Mouse (Mus musculus) activated CD4-positive, CD25-positive, alpha-beta regulatory T cell, adult 4 months (primary cell): Measurements from ENCODE around the gene Glra2. TPM values are rescaled to one million over a fixed set of nuclear protein-coding genes. Genes with fewer than 3 reads are reported as not detected.
"Not testable (repeated sequence)": the region's sequence is repeated elsewhere in the genome, so short reads cannot be mapped to it uniquely, and the experiment has no call there.

ENCODE experiments used
- ATAC-seq: one replicate; pipeline ENCODE4 v1.8.0; 2017
- polyA plus RNA-seq, 2 experiments: library from polyadenylated mRNA; unstranded; fragments of 100-300 nt; shearing (Covaris generic); gene quantifications; one replicate each; pipeline ENCODE4 v1.2.1; 2017

Gene Glra2
- polyA plus RNA-seq: not detected

DNA sequence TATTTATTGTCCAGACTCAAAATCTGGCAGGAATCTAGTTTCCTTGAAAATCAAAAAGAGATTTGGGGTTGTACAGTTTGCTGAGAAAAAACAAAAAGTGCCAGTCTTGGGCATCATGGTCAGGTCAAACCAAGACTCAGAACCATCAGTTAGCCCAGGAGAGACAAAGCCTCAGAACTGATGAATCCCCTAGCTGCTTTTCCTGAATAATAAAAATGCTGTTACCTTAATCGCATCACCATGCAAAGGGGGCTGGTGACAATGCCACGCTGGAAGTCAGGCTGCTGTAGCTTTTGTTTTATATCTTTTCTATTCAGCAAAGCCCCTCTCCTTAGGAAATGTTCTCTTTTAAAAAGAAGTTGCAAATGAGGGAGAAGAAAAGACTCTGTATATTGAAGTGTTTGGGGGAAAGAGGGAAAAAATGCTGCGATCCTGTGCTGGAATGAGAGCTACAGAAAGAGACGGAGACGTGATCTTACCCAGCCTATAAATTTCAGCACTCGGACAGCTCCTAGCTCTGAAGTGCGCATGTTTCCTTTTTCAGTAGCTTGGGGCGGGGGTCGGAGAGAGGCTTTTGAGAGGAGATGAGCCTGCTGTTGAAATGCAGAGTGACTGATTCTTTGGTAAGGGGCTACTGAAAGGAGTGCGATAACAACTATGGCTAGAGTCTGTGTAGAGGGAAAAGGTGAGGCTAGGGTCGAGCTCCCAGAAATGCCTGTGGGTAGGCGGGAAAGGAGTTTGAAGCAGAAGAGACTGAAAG, at the start of gene Glra2:
Gene Glra2 (minus strand): TSS at position 455 of the 760 bp plus-strand sequence.
- no peak for ATAC-seq

GRCm38 (mm10) chrX:165362798-165363197, 35.6 kb upstream of the Glra2 start:
- no peak for ATAC-seq

GRCm38 (mm10) chrX:165344611-165345010, 17.4 kb upstream of the Glra2 start:
- ATAC-seq: no peak

- ATAC-seq: no peak
These were observed 623 bp upstream of the Glra2 start for GRCm38 (mm10) chrX:165327699-165328333.

- ATAC-seq: no peak
These were observed 133.6 kb downstream of the Glra2 start for GRCm38 (mm10) chrX:165193550-165193949.

DNA sequence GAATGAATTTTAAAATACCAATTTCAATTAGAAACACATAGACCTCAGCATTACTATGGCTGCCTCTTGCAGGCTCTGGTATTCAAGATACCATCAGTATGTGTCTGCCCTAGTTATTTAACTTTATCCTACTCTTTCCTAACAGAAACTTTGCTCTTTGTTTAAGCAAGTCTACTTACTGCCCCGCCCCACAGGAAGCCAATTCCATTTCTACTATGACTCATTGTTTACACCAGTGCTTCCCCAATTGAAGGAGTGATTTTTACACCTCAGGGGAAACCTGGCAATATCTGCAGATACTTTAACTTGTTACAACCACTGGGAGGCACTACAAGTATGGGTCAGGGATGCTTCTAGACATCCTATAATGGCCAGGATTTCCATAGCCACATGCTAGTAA, 136.0 kb downstream of the Glra2 start:
- ATAC-seq: no peak

- ATAC-seq: not testable (repeated sequence)
These were observed 144.2 kb downstream of the Glra2 start for GRCm38 (mm10) chrX:165182948-165183347.

GRCm38 (mm10) chrX:165156549-165156948, 170.6 kb downstream of the Glra2 start:
- no peak for ATAC-seq

GRCm38 (mm10) chrX:165104171-165104570, 223.0 kb downstream of the Glra2 start:
- ATAC-seq: no peak
